Mouse (Mus musculus) limb, embryonic 11.5 days (tissue): ENCODE data around the gene Tpcn1. TPM values are rescaled to one million over a fixed set of nuclear protein-coding genes. Genes with fewer than 3 reads are reported as not detected.
A peak's percentile ranks its signal among the peaks of the same experiment; 100 is the strongest.

Source experiments
- ATAC-seq: fragments of 200-750 bp; cut with Nextera tagmentation; 2 replicates; pipeline ENCODE4 v1.8.0; 2017; ENCODE audit warnings: low read depth; ENCODE audit not compliant: insufficient number of reproducible peaks, low FRiP score, low TSS enrichment
- DNase-seq: peaks from one replicate; pipeline ENCODE4 v3.0.0-alpha.2; 2015; ENCODE audit warnings: low spot score
- H3K27ac ChIP-seq: fragments of 300-500 bp; sonication (generic); replicated peaks from 2 replicates; pipeline ENCODE4 v1.5.1; 2014; ENCODE audit warnings: low read depth, mild to moderate bottlenecking, low read length
- H3K27me3 ChIP-seq: fragments of 300-500 bp; sonication (generic); 2 replicates; pipeline ENCODE4 v1.6.1; 2014; ENCODE audit warnings: mild to moderate bottlenecking, low read length, mixed read lengths; ENCODE audit not compliant: control insufficient read depth, insufficient read depth
- H3K36me3 ChIP-seq: fragments of 300-500 bp; sonication (generic); 2 replicates; pipeline ENCODE4 v1.6.1; 2014; ENCODE audit warnings: mild to moderate bottlenecking, low read length, moderate library complexity, mixed read lengths; ENCODE audit not compliant: control insufficient read depth, insufficient read depth
- H3K4me1 ChIP-seq: fragments of 300-500 bp; sonication (generic); 2 replicates; pipeline ENCODE4 v1.6.1; 2014; ENCODE audit warnings: low read length, mixed read lengths; ENCODE audit not compliant: control insufficient read depth, insufficient read depth
- H3K4me2 ChIP-seq: fragments of 300-500 bp; sonication (generic); 2 replicates; pipeline ENCODE4 v1.6.1; 2014; ENCODE audit warnings: low read depth, mild to moderate bottlenecking, moderate library complexity; ENCODE audit not compliant: severe bottlenecking
- H3K4me3 ChIP-seq: fragments of 300-500 bp; sonication (generic); 2 replicates; pipeline ENCODE4 v1.5.1; 2014; ENCODE audit warnings: low read depth, low read length
- H3K9ac ChIP-seq: fragments of 300-500 bp; sonication (generic); 2 replicates; pipeline ENCODE4 v1.6.1; 2014; ENCODE audit warnings: mild to moderate bottlenecking, low read length
- H3K9me3 ChIP-seq: fragments of 300-500 bp; sonication (generic); 2 replicates; pipeline ENCODE4 v1.6.1; 2016; ENCODE audit warnings: low read length; ENCODE audit not compliant: control insufficient read depth
- WGBS: fragments of 180-500 bp; shearing (Covaris S2); extraction: QIAGEN DNeasy Blood & Tissue Kit; methylation state at CpG from one replicate; pipeline ENCODE4 v1.1.7; 2014; 5-methylcytosine and 5-hydroxymethylcytosine counted together
- polyA plus RNA-seq: library from polyadenylated mRNA; unstranded; fragments of >200 nt; fragmentation: Nextera tagmentation; extraction: Ambion mirVana; gene quantifications from 2 replicates; pipeline ENCODE4 v1.2.1, GENCODE M21; 2014

The Tpcn1 gene
- polyA plus RNA-seq, 1 experiment from 2014 or later, result 13.9 TPM

- no peak overlapping the region; the same call in 1 of the 2 replicates for H3K27ac ChIP-seq
- no peak overlapping the region for H3K4me3 ChIP-seq
- ATAC-seq (no peak), DNase-seq (no peak)
- H3K27me3 ChIP-seq, result no peaks in the 10 kb centered on the region
- no peaks in the 10 kb centered on the region for H3K9me3 ChIP-seq
- WGBS, result 86% methylated on average over 11 of the region's 11 CpGs
- H3K36me3 ChIP-seq, result no peaks in the 10 kb centered on the region
- peaks cover 56% of the 10 kb centered on the region for H3K4me1 ChIP-seq
- H3K4me2 ChIP-seq, result no peak overlapping the region; the same call in 1 of the 2 replicates
- H3K9ac ChIP-seq, result no peak overlapping the region
These were observed 18.1 kb downstream of the Tpcn1 start for GRCm38 (mm10) chr5:120570289-120570897.

GRCm38 (mm10) chr5:120569791-120570190 is 18.7 kb downstream of the Tpcn1 start:
- ATAC-seq (no peak), DNase-seq (no peak)
- Histone ChIP-seq H3K27ac (no peak overlapping the region), H3K4me3 (no peak overlapping the region), H3K9ac (no peak overlapping the region), H3K4me2 (no peak overlapping the region; the same call in 1 of the 2 replicates), H3K36me3 (no peaks in the 10 kb centered on the region), H3K9me3 (no peaks in the 10 kb centered on the region), H3K4me1 (peaks cover 60% of the 10 kb centered on the region), H3K27me3 (no peaks in the 10 kb centered on the region)
- WGBS, result 81% methylated on average over 3 of the region's 3 CpGs

- ATAC-seq, result no peak
- H3K9ac ChIP-seq, result no peak overlapping the region
These were observed 19.5 kb downstream of the Tpcn1 start for GRCm38 (mm10) chr5:120568964-120569363.

DNA sequence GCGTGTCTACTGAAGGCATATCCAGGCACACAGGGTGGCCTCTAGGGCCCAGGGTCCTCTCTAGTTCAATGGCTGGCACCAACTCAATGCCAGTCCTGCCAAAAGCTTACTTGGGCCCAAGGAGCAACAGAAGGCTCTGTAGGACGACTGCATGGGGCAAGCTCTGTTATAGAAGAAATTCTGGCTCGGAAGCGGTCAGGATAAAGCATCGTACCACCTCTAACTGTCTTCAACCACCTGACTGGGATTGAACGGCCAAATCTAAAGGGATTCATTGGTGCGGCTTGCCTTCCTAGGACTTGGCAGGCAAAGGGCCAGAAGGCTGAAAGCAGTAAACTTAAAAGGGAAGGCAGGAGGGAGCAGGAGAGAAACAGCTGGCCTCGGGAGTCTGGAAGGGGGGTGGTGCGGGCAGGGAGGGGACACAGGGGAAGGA is 20.1 kb downstream of the Tpcn1 start:
- no peaks in the 10 kb centered on the region for H3K27me3 ChIP-seq
- DNase-seq (no peak), ATAC-seq (no peak)
- H3K27ac ChIP-seq, result peak overlapping the region; percentile 85
- 30% methylated on average over 9 of the region's 9 CpGs for WGBS
- no peaks in the 10 kb centered on the region for H3K9me3 ChIP-seq
- H3K9ac ChIP-seq, result no peak overlapping the region
- H3K4me2 ChIP-seq, result no peak overlapping the region
- H3K4me1 ChIP-seq, result peaks cover 66% of the 10 kb centered on the region
- H3K4me3 ChIP-seq, result no peak overlapping the region
- no peaks in the 10 kb centered on the region for H3K36me3 ChIP-seq

More at GRCm38 (mm10) chr5:120568964-120569363, 19.5 kb downstream of the Tpcn1 start:
- no peak overlapping the region for H3K4me2 ChIP-seq
- H3K27me3 ChIP-seq, result no peaks in the 10 kb centered on the region
- no peaks in the 10 kb centered on the region for H3K36me3 ChIP-seq
- no peak overlapping the region for H3K4me3 ChIP-seq
- H3K4me1 ChIP-seq, result peaks cover 62% of the 10 kb centered on the region
- WGBS, result 90% methylated on average over 4 of the region's 4 CpGs
- H3K27ac ChIP-seq, result peak overlapping the region; percentile 52; the same call in 1 of the 2 replicates
- DNase-seq, result no peak
- no peaks in the 10 kb centered on the region for H3K9me3 ChIP-seq

DNA sequence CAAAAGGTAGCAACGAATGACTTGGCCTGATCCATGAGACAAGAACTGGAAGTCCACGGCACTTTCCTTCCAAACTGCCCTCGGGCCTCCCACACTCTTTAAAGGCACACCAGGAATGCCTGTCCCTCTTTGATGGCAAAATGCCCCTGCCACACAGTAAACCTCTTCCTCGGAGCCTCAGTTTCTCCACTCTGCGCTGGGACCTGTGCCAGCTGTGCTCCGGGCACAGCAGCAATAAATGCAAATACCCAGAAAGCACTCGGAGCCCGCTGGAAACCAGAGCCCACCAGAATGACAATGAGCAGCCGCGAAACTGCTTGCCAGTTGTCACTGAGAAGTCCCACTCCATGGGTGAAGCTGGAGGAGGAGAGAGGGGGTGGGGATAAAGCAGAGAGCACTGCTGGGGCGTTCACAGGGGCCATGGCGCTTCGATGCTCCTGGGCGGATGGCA is 20.7 kb downstream of the Tpcn1 start:
- Histone ChIP-seq H3K9ac (peak overlapping the region; percentile 9; the same call in 1 of the 2 replicates), H3K27me3 (no peaks in the 10 kb centered on the region), H3K4me1 (peaks cover 70% of the 10 kb centered on the region), H3K4me3 (no peak overlapping the region), H3K4me2 (peak overlapping the region; percentile 26; the same call in 1 of the 2 replicates), H3K36me3 (no peaks in the 10 kb centered on the region), H3K9me3 (no peaks in the 10 kb centered on the region), H3K27ac (peak overlapping the region; percentile 85)
- WGBS, result 33% methylated on average over 14 of the region's 14 CpGs
- DNase-seq (no peak), ATAC-seq (no peak)

- H3K9me3 ChIP-seq, result no peaks in the 10 kb centered on the region
- H3K27me3 ChIP-seq, result no peaks in the 10 kb centered on the region
- peaks cover 70% of the 10 kb centered on the region for H3K4me1 ChIP-seq
- H3K9ac ChIP-seq, result peak overlapping the region; percentile 22; the same call in 1 of the 2 replicates
- ATAC-seq, result peak; percentile 28; the same call in 1 of the 2 replicates
- peak; percentile 76 for DNase-seq
- 6% methylated on average over 21 of the region's 21 CpGs for WGBS
- no peak overlapping the region for H3K4me3 ChIP-seq
- H3K4me2 ChIP-seq, result peak overlapping the region; percentile 26
- H3K27ac ChIP-seq, result peak overlapping the region; percentile 85
- H3K36me3 ChIP-seq, result no peaks in the 10 kb centered on the region
These were observed 21.2 kb downstream of the Tpcn1 start for GRCm38 (mm10) chr5:120567253-120567701.

DNA sequence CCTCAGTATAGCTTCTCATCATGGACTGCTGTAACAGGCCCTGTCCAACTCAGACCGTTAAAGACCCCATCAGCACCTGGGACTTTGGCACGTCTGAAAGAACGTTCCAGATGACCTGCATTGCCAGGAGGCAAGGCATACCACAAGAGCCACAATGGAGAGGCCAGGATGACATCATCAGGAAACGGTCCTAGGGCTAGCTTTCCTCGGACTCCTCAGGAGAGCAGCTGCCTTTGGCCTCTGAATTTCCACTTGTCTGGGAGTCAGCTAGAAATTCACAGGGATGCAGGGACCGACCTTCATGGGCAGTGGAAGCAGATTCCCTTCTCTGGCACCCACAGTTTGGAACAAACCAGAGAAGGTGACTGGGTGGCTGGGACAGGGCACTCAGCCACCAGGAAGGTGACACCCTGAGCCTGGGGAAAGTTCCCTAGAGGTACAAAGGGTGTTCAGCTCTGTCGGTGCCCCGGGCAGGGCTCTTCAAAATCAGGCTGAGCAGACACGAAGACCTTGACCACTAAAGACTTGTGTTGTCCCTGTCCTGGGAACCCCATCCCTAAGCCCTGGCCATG is 21.7 kb downstream of the Tpcn1 start:
- ATAC-seq (no peak), DNase-seq (peak; percentile 40)
- Histone ChIP-seq H3K27me3 (no peaks in the 10 kb centered on the region), H3K27ac (peak overlapping the region; percentile 85), H3K36me3 (no peaks in the 10 kb centered on the region), H3K9ac (0 out of 2 replicates have a peak overlapping the region, but pooled peaks have one; percentile 22), H3K4me3 (no peak overlapping the region), H3K9me3 (no peaks in the 10 kb centered on the region), H3K4me2 (peak overlapping the region; percentile 26), H3K4me1 (peaks cover 70% of the 10 kb centered on the region)
- WGBS, result 42% methylated on average over 9 of the region's 9 CpGs

DNA sequence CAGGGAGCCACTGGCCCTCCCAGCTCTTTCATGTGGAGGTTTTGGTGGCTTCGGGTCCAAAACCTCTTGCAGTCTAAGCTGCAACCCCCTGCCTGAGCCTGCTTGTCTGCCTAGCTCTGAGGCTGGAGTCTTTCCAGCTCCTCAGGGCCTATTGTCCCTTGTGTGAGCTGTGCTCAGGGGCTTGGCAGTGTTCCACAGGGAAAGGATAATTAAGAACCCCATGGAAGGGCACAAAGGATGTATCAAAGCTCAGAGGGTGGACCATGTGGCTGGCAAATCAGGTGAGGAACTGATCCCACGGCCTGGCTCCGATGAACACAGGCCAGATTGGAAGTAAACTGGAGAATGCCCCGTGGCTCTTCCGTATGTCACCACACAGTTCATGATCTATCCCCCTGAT is 22.4 kb downstream of the Tpcn1 start:
- no peak for DNase-seq
- Histone ChIP-seq H3K9ac (no peak overlapping the region; the same call in 1 of the 2 replicates), H3K36me3 (no peaks in the 10 kb centered on the region), H3K9me3 (no peaks in the 10 kb centered on the region), H3K4me2 (no peak overlapping the region), H3K4me1 (peaks cover 65% of the 10 kb centered on the region), H3K4me3 (no peak overlapping the region), H3K27me3 (no peaks in the 10 kb centered on the region), H3K27ac (0 out of 2 replicates have a peak overlapping the region, but pooled peaks have one; percentile 22)
- WGBS, result 71% methylated on average over 5 of the region's 5 CpGs
- ATAC-seq, result no peak
